Mouse (Mus musculus) lung, adult 18-20 months (tissue): ENCODE data around the gene Tchp.

Experiments
- DNase-seq, 2 experiments: peaks; one replicate each; pipeline ENCODE4 v3.0.0; 2022; ENCODE audit warnings: mixed read lengths in 2 of 2

The Tchp gene

DNA sequence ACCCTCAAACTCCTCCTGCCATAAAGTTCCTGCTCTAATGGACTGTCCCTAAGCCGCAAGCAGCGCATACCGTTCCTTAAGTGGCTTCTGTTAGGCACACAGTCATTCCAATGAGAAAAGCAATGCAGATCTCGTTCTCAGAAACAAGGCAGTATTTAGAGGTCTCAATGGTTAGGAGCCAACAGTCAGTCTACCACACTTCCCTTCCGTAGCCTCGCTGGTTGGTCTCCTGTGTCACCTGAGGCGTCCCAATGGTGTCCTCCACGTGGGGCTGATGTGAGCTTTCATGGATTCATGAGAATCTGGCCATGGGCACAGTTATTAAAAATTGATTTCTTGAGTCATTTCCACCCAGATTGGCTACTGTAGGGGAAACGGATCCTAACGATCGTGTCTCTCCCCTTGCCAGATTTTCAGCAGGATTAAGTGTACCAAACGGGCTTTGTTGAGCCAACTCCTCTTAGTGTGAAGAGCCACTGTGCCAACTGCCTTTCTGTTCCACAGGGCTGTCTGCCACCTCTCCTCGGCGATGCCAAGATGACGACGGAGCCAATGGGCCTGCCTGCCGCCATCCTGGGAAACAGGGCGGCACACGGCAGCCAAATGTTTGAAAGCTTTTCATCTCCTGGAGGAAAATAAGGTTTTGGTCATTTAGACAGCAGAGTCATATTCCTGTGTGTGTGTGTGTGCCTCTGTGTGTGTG is 9.4 kb upstream of the Tchp start:
- DNase-seq: no peak

DNA sequence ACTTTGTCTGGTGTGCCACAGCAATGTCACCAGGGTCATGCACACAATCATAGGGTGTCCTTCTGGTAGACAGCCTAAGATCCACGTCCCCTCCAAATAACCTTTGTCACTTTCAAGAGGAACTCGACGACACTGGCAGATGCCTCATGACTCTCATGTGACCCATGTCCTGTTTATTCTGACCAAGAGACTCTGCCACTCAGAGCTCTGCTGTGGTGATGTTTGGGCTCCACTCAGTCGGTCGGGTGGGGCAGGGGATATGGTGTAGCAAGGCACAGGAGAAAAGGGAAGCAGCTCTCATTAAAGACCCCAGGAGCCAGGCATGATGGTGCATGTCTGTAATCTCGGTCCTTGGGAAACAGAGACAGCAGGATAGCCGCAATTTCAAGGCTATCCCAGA is 8.5 kb upstream of the Tchp start:
- peak; percentile 63 to 65 for DNase-seq

GRCm38 (mm10) chr5:114702403-114703392 is 4.9 kb upstream of the Tchp start:
- DNase-seq: no peak

DNA sequence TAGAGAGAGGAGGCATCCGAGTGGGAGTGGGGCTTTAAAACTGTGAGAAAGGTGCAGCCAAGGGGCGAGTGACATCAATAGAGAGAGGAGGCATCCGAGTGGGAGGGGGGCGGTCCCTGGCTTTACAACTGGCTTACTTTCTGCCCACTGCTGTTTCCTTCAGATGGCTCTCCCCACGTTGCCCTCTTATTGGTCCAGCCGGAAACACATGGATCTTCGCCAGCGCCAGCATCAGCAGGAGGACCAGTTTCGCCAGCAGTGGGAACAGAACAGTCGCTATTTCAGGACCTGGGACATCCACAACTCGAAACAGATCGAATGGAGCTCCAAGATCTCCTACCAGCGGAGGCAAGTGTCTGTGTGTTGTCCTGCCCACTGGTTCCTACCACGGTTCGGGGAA is 931 bp downstream of the Tchp start:
- DNase-seq: no peak

DNA sequence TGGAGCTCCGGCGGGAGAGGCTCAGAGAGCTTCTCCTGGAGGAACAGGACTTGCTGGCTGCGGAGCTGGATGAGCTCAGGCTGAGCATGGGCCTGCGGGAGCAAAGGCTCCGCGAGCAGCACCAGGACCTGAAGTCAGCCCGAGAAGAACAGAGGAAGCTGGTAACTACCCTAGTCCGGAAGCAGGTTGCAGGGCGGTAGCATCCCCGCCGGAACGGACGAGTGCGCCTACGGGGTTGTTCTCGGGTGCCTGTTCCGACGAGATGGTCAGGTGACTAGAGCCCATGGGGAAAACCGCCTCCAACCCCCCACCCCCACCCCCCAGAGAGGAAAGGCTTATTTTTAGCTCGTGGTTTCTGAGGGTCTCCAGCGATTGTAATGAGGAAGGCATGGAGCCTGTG is 1.8 kb downstream of the Tchp start:
- DNase-seq: no peak

- DNase-seq: no peak
These were observed 7.0 kb downstream of the Tchp start for GRCm38 (mm10) chr5:114714551-114714950.

GRCm38 (mm10) chr5:114717292-114717691 is 9.7 kb downstream of the Tchp start:
- no peak for DNase-seq

DNA sequence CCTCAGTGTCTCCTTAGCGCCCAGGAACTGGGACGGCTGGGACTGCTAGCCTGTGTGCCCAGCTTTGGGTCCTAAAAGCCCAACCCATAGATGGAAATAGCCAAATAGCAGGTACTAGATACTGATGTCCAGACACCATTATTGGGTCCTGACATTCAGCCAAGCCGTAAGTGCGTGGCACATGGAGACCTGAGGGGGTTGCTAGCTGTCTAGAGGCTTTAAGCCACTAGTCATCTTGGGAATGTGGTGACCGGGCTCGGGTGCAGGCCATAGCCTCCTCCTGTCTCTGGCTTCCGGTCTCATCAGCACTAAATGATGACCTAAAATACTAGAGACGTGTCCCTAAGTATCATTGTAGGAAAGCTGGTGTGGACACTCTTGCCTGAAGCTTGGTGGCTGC is 10.4 kb downstream of the Tchp start:
- DNase-seq: no peak

DNA sequence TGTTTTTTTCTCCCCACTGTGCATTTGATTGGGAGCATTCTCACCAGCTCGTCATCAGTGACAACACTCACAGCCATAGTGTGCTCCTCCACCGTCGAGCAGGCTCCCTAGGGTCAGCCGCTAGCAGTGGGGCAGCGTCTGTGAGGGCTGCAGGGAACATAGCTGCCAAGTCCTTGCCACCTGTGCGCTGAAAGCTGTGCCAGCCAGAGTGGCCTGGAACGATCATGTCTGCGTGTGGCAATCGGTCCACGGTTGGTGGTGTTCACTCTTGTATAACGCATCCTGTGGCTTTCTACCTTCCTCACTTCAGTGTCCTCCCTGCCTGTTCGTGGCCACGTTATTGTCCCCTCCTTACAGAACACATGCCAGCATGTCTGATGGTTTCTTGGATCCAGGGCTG is 10.9 kb downstream of the Tchp start:
- no peak for DNase-seq

DNA sequence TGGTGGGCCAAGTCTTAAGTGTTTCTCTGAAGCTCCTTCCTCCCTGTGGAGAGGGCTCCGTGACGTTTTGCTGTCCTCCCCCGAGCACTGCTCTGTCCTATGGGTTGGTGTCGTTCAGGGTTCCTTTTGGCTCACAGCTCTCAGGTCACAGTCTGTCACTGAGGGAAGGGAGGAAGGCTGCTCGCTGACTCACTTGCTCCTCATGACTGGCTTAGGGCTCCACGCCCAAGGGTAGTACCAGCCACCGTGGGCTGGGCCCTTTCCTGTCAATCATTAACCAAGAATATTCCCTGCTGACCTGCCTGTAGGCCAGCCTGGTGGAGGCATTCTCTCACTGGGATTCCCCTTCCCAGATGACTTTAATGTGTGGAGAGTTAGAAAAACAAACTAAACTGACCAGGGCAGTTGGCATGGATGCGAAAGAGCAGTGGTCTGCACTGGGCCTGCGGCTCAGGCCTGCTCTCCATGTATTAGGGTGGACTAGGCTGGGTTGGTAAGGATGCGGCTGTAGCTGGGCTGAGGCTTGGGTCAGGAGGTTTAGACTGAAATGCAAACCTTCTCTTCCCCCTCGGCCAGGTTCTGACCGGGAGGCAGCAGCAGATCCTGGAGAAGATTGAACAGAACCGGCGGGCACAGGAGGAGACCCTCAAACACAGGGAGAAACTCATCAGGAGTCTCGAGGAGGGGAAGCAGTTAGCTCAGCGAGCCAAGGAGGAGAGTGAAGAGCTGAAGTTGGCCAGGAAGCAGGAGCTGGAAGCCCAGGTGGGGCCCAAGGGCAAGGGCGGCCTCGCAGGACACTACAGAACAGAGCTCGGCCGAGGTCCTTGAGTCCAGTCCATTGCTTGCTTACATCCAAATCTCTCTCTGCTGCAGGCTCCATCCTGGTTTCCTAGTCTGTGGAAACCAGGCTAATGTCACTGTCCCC is 11.7 kb downstream of the Tchp start:
- DNase-seq: peak in 1 of 2 experiments; percentile 29

- DNase-seq: no peak
These were observed 12.3 kb downstream of the Tchp start for GRCm38 (mm10) chr5:114719928-114720270.

DNA sequence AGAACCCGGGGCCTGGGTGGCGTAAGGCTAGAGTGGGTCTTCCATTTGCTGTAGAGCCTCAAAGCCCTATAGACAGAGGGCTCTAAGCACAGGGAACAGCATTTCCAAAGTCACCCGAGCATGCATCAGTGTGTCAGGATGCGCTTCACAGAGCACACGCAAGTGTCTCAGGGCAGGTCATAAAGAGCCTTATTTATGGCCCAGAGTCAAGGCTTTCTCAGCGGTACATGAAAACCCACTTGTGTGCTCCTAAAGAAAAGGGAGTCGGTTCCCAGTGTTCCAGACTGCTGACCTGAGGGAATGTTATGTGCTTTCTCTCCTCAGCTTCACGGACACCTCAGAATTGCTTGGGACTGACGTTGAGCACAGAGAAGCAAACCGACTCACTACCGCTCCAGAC is 13.2 kb downstream of the Tchp start:
- DNase-seq: no peak

- DNase-seq: no peak
These were observed 14.4 kb downstream of the Tchp start for GRCm38 (mm10) chr5:114721969-114722368.

DNA sequence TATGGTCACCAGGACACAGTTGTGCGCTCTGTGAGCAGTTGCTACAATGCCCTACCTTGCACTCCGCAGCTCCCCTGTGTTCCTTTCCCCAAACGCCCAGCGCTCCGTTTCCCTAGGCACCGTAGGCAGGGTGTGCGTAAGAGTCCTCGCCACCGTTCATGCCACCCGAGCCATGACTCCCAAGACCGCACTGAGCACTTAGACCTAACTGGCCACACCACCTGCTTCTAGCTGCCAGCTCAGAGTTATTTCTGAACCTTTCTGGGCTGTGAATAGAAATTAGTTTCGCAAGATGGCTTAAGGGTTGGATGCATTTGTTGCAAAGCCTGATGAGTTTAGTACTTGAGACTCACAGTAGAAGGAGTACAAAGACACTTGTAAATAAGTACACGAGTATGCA is 15.3 kb downstream of the Tchp start:
- DNase-seq: peak in 1 of 2 experiments; percentile 19

DNA sequence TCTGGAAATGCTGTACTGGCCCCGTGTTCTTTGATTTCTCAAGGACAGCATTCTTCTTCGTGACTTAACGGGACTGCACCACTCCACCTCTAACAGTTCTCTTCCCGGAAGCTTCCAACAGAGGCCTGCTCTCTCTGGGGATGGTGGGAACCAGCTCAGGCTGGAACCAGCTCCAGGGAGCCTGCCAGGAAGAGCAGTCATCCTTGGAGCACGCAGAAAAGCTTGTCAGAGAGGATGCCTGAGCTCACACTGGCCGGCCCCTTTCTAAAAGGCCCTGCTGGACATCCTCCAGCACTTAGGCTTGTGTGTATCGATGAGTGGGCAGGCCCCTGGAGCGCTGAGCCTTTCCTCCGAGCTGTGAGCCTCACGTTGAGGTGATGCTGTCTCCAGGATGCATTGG is 20.6 kb downstream of the Tchp start:
- DNase-seq: no peak

- DNase-seq: peak in 1 of 2 experiments; percentile 24
These were observed 22.6 kb downstream of the Tchp start for GRCm38 (mm10) chr5:114730129-114730528.

GRCm38 (mm10) chr5:114731498-114731897 is 23.9 kb downstream of the Tchp start:
- DNase-seq: no peak

- no peak for DNase-seq
These were observed 24.4 kb downstream of the Tchp start for GRCm38 (mm10) chr5:114731969-114732368.

GRCm38 (mm10) chr5:114733606-114734005 is 26.0 kb downstream of the Tchp start:
- DNase-seq: no peak

DNA sequence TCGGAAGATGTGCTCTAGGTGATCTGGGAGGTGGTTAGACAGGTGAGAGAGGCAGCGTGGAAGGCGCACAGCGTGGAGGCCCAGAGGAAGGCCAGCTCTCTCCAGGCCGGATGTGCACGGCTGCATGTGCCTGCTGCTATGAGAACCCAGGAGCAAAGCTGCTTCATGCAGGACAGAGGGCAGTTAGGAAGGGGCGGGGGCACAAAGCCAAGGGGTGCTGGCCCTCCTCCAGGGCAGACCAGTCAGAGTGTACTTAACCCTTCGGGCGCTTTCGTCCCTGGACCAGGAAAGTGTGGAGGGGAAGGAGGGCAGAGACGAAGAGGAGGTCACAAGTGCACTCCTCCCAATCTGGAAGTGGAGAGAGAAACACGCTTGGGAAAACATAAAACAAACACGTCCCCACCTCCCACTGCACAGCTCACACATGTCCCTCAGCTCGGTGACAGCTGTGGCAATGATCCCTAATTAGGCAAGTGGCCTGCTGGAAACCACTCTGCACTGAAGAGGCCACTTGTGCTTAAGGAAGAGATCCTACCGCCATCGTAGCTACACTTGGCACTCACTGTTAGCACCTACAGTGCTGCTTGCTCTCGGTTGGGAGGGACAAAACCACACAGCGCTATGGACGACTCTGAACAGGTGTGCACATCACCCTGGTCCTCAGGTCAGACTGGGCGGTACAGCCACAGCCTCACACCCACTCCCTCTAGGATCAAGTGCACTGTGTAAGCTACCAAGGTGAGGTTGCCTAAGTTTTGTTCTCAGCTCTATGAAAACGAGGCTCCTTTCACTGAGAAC is 29.7 kb downstream of the Tchp start:
- DNase-seq: peak; percentile 54 to 74

DNA sequence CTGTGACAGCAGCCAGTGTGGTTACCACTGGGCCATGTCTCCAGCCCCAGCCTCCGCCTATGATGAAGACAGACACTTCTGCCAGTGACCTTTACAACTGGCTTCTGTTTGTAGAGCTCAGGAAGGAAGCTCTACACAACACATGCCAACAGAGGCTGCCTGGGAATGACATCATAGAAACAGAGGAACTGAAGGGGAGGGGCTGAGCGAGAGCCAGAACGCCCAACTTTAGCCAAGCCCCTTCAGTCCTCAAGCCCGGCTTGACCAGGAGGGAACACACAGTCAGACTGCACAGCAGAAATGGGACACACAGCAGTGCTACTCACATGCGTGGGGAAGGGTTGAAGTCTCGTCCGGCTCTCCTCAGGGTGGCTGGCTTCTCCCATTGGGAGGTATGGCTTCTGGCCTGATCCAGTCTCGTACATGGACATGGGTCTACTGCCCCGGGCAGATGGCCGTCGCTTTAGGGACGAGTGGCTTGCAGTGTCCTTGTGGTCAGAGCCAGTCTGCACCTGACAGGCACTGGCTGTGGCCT is 31.2 kb downstream of the Tchp start:
- peak; percentile 71 to 79 for DNase-seq

- DNase-seq: no peak
These were observed 33.0 kb downstream of the Tchp start for GRCm38 (mm10) chr5:114740595-114740994.
